Mouse (Mus musculus): ENCODE measurements around the gene Atg4c.

Gene Atg4c

DNA sequence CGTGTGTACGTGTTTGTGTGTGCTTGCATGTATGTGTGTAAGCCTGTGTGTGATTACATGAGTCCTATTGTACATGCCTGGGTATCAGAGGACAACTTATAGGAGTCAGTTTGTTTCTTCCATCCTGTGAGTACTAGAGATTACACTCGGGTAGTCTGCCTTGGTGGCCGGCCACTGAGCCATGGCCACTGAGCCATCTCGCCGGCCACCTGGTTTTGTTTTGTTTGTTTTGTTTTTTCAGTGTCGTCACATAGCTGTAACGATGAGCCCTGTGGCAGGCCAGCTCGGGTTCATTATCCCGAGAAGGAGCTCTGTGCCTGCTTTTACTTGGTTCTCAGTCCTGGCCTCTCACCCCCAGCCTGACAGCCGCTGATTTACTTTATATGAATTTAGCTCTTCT is 69.9 kb downstream of the Atg4c start:
- no peak for DNase-seq (ENCODE audit: low spot score)

DNA sequence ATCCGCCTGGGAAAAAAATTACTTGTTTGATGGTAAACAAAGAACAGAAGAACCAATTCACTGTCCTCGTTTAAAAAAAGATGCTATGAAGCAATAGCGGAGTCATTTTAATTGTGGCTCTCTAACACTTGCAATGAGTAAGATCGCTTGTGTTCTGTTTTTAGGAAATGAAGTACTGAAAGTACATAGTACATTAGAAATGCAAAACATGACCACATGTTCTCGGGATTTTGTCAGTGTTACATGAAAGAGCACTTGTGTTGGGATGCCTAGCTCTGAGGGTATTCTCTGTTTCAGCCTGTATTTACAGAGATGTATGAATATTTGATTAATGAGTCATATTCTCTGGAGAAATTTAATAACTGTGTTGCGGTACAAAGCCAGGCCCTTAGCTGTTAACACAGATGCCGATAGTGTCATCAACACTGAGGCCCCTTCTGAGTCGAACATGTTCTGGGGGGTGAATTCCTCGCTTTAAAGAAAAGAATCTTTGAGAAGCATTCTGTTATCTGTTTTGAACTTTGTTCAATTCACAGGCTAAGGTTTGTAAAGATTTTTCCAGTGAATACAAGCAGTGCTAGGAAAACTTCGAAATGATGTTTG is 73.2 kb downstream of the Atg4c start:
- no peak for DNase-seq (ENCODE audit: low spot score)

DNA sequence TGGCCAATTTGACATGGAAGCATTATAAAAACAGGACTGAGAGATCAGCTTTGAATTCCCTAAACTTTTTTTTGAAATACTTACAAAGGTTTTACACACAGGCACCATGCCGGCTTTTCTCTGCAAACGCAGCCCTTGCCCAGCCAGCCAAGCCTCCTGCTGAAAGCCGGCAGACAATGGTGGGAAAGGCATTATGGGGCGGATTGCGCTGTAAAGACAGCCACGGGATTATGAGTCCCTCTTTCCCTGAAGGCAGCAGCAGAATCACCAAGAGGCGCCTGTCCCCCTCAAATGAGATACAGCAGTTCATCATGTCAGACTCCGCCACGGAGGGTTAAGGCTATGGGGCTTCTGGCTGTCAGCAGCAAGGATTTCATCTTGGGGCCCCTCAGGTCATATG is 79.1 kb downstream of the Atg4c start:
- DNase-seq (ENCODE audit: low spot score) = no peak

DNA sequence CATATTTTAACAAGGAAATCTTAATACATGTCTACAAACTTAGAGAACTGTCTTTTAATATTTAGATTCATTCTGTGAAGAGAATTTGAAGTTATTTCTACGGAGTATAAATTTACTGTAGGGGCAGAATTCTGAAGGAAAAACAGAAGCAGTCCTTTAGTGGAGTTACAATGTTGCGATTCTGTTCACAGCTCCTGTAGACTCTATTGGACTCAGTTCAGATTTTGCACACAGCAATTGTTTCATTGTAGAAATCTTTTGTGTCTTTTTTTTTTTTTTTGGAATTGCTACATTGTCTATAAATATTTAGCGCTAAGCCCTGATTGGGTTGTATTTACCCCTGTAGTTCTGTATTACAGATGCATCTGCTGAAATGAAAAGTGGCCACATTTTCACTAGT is 79.7 kb downstream of the Atg4c start:
- no peak for DNase-seq (ENCODE audit: low spot score)

DNA sequence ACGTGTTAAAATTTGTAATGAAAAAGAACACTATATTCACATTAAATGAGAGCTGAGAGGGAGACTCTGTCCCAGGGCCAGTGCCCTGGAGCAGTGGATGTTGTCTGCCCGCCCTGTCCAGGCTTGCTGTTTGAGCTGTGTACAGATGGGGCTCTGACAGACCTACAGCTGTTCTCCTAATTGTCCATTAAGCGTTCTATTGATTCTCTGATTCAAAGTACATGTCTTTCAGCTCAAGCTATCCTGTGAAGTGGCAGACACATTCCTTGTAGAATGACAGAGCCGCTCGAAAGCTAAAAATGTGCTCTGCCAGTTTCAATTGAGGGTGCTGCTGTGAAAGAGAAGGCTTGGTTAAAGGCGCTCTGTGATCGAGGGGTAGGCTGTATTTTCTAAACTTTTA is 80.2 kb downstream of the Atg4c start:
- DNase-seq (ENCODE audit: low spot score) = peak; percentile 13

DNA sequence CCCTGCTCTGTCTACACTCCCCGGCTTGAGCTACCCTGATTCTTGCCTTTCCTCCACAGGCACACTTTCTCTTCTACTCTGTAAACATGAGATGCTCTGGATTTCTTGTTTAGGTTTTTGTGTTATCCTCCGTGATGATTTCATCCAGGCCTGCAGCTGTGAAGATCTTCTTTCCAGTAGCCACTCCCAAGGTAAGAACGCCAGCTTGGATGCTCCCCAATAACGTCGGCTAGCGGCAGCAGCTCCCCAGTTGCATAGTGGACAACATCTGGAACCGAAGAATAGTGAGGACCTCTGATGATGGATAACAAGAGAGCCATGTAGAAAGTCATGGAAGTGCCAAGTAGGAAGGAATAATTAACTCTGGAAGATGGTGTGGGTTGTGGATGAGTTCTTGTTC is 85.1 kb downstream of the Atg4c start:
- no peak for DNase-seq (ENCODE audit: low spot score)

DNA sequence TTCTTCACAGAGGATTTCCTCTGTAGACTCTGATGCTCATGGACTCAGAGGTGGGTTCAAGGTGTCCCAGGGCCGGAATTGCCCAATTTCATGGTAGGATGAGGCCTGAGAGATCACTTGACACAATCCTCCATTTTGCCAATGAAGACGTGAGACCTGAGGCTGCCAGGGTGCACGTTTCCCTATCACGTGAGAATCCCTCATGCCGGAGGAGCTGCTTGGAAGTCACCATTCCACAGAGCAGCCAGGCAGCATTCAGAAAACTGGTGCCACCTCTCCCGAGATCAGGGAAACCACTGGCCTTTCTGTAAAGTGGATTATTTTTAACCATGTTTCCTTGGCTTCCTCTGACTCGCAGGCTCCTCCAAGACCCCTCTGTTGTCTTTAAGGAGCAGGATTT is 88.0 kb downstream of the Atg4c start:
- no peak for DNase-seq (ENCODE audit: low spot score)

DNA sequence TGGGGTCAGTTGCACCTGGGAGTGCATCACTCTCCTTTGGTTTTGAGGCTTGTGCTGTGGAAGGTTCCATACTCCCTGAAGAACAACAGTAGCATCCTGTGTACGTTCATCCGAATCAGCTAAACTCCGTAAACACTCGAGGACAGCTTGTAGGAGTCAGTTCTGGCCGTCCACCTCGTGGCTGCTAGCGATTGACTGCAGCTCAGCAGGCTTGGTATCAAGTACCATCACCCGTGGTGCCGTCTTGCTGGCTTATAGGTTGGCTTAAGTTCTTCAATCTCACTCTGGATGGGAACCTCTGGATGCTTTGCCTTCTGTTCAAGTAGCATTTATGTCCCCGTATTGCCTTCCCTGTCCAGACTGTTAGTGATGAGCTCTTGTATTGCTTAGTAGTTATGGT is 95.6 kb downstream of the Atg4c start:
- no peak for DNase-seq (ENCODE audit: low spot score)

DNA sequence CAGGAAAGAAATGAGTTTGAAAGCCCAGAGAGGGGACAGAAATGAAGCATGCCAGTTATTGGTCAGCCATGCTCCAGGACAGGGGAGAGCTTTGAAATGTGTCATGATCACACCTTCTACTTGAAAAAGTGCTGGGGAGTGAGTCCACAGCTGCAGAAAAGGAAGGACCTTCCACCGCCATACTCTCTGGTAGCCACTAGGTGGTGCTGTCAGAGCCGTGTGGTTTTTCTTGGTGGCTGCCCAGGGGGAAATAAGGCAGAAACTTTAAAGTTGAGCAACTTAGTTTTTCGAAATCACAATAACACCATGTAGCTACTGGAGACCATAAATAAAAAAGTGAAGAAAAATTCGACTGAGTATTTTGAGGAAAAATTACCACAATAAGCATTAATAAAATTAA is 104.9 kb downstream of the Atg4c start:
- no peak for DNase-seq (ENCODE audit: low spot score)

DNA sequence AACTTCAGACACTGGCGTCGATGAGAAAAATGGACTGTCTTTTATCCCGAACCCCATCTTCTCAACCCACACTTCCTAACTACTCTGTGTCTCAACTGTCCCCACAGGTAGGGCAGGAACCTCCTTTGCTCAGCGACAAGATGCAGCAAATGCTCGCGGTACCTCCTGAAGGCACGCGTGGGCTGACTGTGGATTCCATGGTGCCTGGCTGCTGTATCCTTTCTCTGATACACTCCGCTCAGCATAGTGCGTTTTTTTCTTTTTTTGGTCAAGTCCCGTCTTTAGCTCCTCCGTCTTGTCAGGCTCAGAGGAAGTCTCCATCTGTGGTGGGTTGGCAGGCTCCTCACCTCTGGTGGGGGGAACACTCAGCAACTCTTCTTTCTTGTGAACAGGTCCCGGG is 111.1 kb downstream of the Atg4c start:
- DNase-seq (ENCODE audit: low spot score) = no peak

Data from MN1 (cell line).